Mouse (Mus musculus): ENCODE results near the gene Rbm4.

- TF ChIP-seq CTCF (IDR thresholded peaks at IDR 0.05; ENCODE audit: borderline replicate concordance, extremely low read depth, insufficient read depth, insufficient read length) (no peak), POLR2A (IDR thresholded peaks at IDR 0.05; ENCODE audit: borderline replicate concordance, extremely low read depth, insufficient read depth, insufficient read length, poor library complexity, severe bottlenecking) (no peak)
These were observed 45.2 kb downstream of the Rbm4 start for GRCm38 (mm10) chr19:4748493-4748892.

Data from brain, embryonic 14.5 days (tissue).